Mouse (Mus musculus) forebrain, embryonic 16.5 days (tissue): ENCODE measurements around the gene Sema4g. TPM values are rescaled to one million over a fixed set of nuclear protein-coding genes. Genes with fewer than 3 reads are reported as not detected.

ENCODE experiments used
- polyA plus RNA-seq: library from polyadenylated mRNA; unstranded; fragments of >200 nt; fragmentation: Nextera tagmentation; extraction: Ambion mirVana; gene quantifications from 2 replicates; pipeline ENCODE4 v1.2.1, GENCODE M21; 2015

Gene Sema4g
- polyA plus RNA-seq, 1 experiment from 2014 or later, result 15.8 TPM

Other genes with a start within 250 kb of the Sema4g start
- 0.07 TPM in 1 of 2 replicates, not detected in the other for gene Pax2, start 233.1 kb upstream of the Sema4g start, polyA plus RNA-seq
- gene Slf2, start 58.0 kb upstream of the Sema4g start, polyA plus RNA-seq, result 32.2 and 38.8 TPM in 2 replicates
- 24.6 and 25.5 TPM in 2 replicates for gene Twnk, start 16.6 kb downstream of the Sema4g start, polyA plus RNA-seq
- gene Mrpl43, start 17.3 kb downstream of the Sema4g start, polyA plus RNA-seq, result 76.9 and 81.8 TPM in 2 replicates
- gene Lzts2, start 25.3 kb downstream of the Sema4g start, polyA plus RNA-seq, result 18.2 and 19.5 TPM in 2 replicates
- 1.9 and 2.7 TPM in 2 replicates for gene Pdzd7, start 56.6 kb downstream of the Sema4g start, polyA plus RNA-seq
- 69.5 and 80.3 TPM in 2 replicates for gene Sfxn3, start 58.4 kb downstream of the Sema4g start, polyA plus RNA-seq
- gene Kazald1, start 86.1 kb downstream of the Sema4g start, polyA plus RNA-seq, result 0.80 and 3.4 TPM in 2 replicates
- not detected in 2 replicates for gene Tlx1, start 161.6 kb downstream of the Sema4g start, polyA plus RNA-seq
- not detected in 2 replicates for gene Lbx1, start 246.7 kb downstream of the Sema4g start, polyA plus RNA-seq